Mouse (Mus musculus) ES-Bruce4 (cell line): Measurements from ENCODE around the gene Cracr2b.

Experiments
- CTCF ChIP-seq: IDR thresholded peaks from one replicate; pipeline ENCODE4 v1.8.1; 2011; ENCODE audit warnings: low read depth, low read length
- POLR2A ChIP-seq: IDR thresholded peaks from one replicate; pipeline ENCODE4 v1.8.1; 2011; ENCODE audit warnings: low read length; ENCODE audit not compliant: insufficient read depth

GRCm38 (mm10) chr7:141420030-141420702 lies 40.7 kb upstream of the Cracr2b start:
- no peak for TF ChIP-seq CTCF
- TF ChIP-seq POLR2A, result no peak
